Mouse (Mus musculus) embryonic facial prominence, embryonic 11.5 days (tissue): Measurements from ENCODE around the gene Zbed6. TPM values are rescaled to one million over a fixed set of nuclear protein-coding genes. Genes with fewer than 3 reads are reported as not detected.

Experiments used
- polyA plus RNA-seq: library from polyadenylated mRNA; unstranded; fragments of >200 nt; fragmentation: Nextera tagmentation; extraction: Ambion mirVana; gene quantifications from 2 replicates; pipeline ENCODE4 v1.2.1, GENCODE M21; 2014

The Zbed6 gene
- polyA plus RNA-seq, 1 experiment from 2014 or later: not detected

Other genes starting within 250 kb of the Zbed6 start
- gene Sox13, start 236.5 kb downstream of the Zbed6 start, polyA plus RNA-seq: 5.7 and 6.4 TPM in 2 replicates
- 807 and 840 TPM in 2 replicates for gene Snrpe, start 50.6 kb downstream of the Zbed6 start, polyA plus RNA-seq
- 7.0 and 8.8 TPM in 2 replicates for gene Gm38394, start 433 bp upstream of the Zbed6 start, polyA plus RNA-seq
- 0.32 and 0.76 TPM in 2 replicates for gene Lax1, start 29.2 kb upstream of the Zbed6 start, polyA plus RNA-seq
- 9.6 and 9.9 TPM in 2 replicates for gene Atp2b4, start 140.2 kb upstream of the Zbed6 start, polyA plus RNA-seq
- gene Optc, start 247.1 kb upstream of the Zbed6 start, polyA plus RNA-seq: 0.59 and 0.88 TPM in 2 replicates